Mouse (Mus musculus) intestine, embryonic 15.5 days (tissue): ENCODE data around the gene Cr1l. TPM values are rescaled to one million over a fixed set of nuclear protein-coding genes. Genes with fewer than 3 reads are reported as not detected.

Experiments
- ATAC-seq: fragments of 200-750 bp; cut with Nextera tagmentation; 2 replicates; pipeline ENCODE4 v1.8.0; 2017; ENCODE audit warnings: moderate TSS enrichment, moderate library complexity
- H3K27ac ChIP-seq: fragments of 300-500 bp; sonication (generic); 2 replicates; pipeline ENCODE4 v1.5.1; 2015; ENCODE audit warnings: mild to moderate bottlenecking, inconsistent platforms
- H3K27me3 ChIP-seq: fragments of 300-500 bp; sonication (generic); replicated peaks from 2 replicates; pipeline ENCODE4 v1.6.1; 2015; ENCODE audit warnings: inconsistent platforms
- H3K36me3 ChIP-seq: fragments of 300-500 bp; sonication (generic); 2 replicates; pipeline ENCODE4 v1.6.1; 2015; ENCODE audit warnings: inconsistent platforms
- H3K4me1 ChIP-seq: fragments of 300-500 bp; sonication (generic); replicated peaks from 2 replicates; pipeline ENCODE4 v1.6.1; 2015; ENCODE audit warnings: inconsistent platforms
- H3K4me2 ChIP-seq: fragments of 300-500 bp; sonication (generic); replicated peaks from 2 replicates; pipeline ENCODE4 v1.6.1; 2015; ENCODE audit warnings: mild to moderate bottlenecking, inconsistent platforms
- H3K4me3 ChIP-seq: fragments of 300-500 bp; sonication (generic); replicated peaks from 2 replicates; pipeline ENCODE4 v1.5.1; 2015; ENCODE audit warnings: inconsistent platforms
- H3K9ac ChIP-seq: fragments of 300-500 bp; sonication (generic); 2 replicates; pipeline ENCODE4 v1.6.1; 2015; ENCODE audit warnings: inconsistent platforms
- H3K9me3 ChIP-seq: fragments of 300-500 bp; sonication (generic); 2 replicates; pipeline ENCODE4 v1.6.1; 2016; ENCODE audit warnings: inconsistent platforms
- WGBS: fragments of 180-500 bp; shearing (Covaris S2); methylation state at CpG from one replicate; pipeline ENCODE4 v1.1.7; 2015; 5-methylcytosine and 5-hydroxymethylcytosine counted together
- polyA plus RNA-seq: library from polyadenylated mRNA; unstranded; fragments of >200 nt; fragmentation: Nextera tagmentation; extraction: Ambion mirVana; gene quantifications from 2 replicates; pipeline ENCODE4 v1.2.1, GENCODE M21; 2015

Gene Cr1l
- polyA plus RNA-seq, 1 experiment from 2014 or later, result 74.9 TPM

DNA sequence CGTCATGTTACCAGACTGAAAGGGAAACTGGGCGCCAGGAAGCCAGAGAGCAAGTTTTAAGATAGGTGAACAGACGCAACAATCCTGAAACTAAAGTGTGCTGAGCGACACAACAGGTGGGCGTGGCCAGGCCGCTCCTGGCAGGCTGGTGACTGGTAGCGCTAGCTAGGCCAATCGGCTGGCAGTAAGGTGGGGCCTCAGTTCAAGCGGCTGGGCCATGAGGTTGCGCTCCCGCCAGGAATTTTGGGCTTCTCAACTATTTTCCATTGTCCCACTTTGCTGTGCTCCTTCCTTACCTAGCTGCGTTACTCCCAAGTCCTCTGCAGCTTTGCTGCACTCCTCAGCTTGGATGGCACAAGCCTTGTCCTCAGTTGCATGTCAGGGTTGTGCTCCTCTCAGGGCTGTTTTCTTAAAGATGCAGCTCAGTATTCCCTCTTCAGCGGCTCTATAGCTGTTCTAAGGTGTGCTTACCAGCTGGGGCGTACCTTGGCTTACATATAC, 39.1 kb downstream of the Cr1l start, which contains the start of gene Cd46:
TSS of gene Cd46 (minus strand) at position 30 of the 501 bp plus-strand sequence.
- Histone ChIP-seq H3K27me3 (no peaks in the 10 kb centered on the region), H3K9ac (peak within 1 kb of the TSS; percentile 38)

DNA sequence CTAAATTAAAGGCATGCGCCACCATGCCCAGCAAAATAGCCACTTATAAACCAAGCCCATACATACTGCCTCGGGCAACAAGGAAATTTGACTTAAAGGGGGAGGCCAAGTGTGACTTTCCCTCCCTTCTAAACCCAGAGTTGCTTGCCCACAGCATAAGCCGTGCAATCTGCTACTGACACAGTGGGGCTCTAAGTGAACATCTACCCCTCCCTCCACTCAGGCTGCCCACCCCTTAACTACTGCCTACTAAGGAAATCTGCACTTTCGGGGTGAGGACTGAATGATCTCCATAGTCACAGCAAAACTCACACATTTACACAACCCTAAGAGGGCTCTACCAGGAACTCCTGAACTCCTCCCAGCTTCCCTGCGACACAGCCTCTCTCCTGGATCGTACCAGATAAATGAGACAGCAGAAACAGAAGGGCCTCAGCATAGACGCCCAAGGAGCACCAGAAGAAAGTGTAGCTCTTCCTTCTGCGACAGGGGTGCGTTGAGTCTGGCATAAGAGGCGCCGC, 39.6 kb downstream of the Cr1l start:
- Histone ChIP-seq H3K9ac (peak overlapping the region; percentile 38), H3K27ac (peak overlapping the region; percentile 46; the same call in 1 of the 2 replicates), H3K36me3 (no peaks in the 10 kb centered on the region), H3K4me1 (0 out of 2 replicates have a peak, but pooled peaks cover 2% of the 10 kb centered on the region), H3K9me3 (no peaks in the 10 kb centered on the region), H3K4me3 (peak overlapping the region; percentile 43), H3K4me2 (peak overlapping the region; percentile 68), H3K27me3 (no peaks in the 10 kb centered on the region)
- peak; percentile 93 for ATAC-seq
- WGBS, result 20% methylated on average over 11 of the region's 11 CpGs

More for the DNA sequence above, 39.1 kb downstream of the Cr1l start, which contains the start of gene Cd46:
- 0 out of 2 replicates have a peak, but pooled peaks cover 2% of the 10 kb centered on the region for H3K4me1 ChIP-seq
- peak within 1 kb of the TSS; percentile 43 for H3K4me3 ChIP-seq
- 2% methylated on average over 14 of the region's 14 CpGs for WGBS
- peak; percentile 99 for ATAC-seq
- H3K27ac ChIP-seq, result peak within 1 kb of the TSS; percentile 46; the same call in 1 of the 2 replicates
- no peaks in the 10 kb centered on the region for H3K9me3 ChIP-seq
- peak within 1 kb of the TSS; percentile 68 for H3K4me2 ChIP-seq
- no peaks in the 10 kb centered on the region for H3K36me3 ChIP-seq

DNA sequence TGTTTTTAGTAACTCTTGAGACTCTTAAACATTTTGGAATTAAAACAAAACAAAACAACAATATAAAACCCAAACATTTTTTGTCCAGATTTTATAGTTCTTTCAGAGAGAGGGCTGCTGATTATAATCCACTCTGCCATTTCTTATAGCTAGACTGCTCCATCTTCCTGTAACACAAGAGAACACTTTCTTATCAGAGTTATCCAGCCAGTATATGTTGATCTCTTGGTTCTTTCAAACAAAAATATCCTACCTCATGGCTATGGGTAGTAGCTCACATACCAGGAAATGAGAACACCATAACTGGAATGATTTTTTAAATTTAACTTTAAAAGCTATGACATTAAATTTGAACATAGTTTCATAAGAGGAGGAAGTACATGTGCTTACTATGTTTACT, 49.2 kb downstream of the Cr1l start:
- Histone ChIP-seq H3K27ac (no peak overlapping the region), H3K36me3 (no peaks in the 10 kb centered on the region), H3K4me2 (no peak overlapping the region), H3K9me3 (no peaks in the 10 kb centered on the region), H3K4me1 (no peaks in the 10 kb centered on the region), H3K9ac (no peak overlapping the region), H3K27me3 (no peaks in the 10 kb centered on the region), H3K4me3 (no peak overlapping the region)
- no peak for ATAC-seq

Other genes starting within 250 kb of the Cr1l start
- gene Cd34, start 192.8 kb downstream of the Cr1l start, polyA plus RNA-seq, result 59.9 and 65.1 TPM in 2 replicates
- gene Cd46, start 39.3 kb downstream of the Cr1l start, polyA plus RNA-seq, result 0.96 and 1.0 TPM in 2 replicates
- 0.05 and 0.14 TPM in 2 replicates for gene Cr2, start 45.1 kb upstream of the Cr1l start, polyA plus RNA-seq